Mouse (Mus musculus) forebrain, embryonic 15.5 days (tissue): Measurements from ENCODE around the gene Nav1. TPM values are rescaled to one million over a fixed set of nuclear protein-coding genes. Genes with fewer than 3 reads are reported as not detected.
A peak's percentile ranks its signal among the peaks of the same experiment; 100 is the strongest.

ENCODE experiments used
- ATAC-seq: fragments of 200-750 bp; cut with Nextera tagmentation; replicated peaks from 2 replicates; pipeline ENCODE4 v1.8.0; 2017; ENCODE audit warnings: mild to moderate bottlenecking, moderate TSS enrichment, moderate library complexity
- H3K27ac ChIP-seq: fragments of 300-500 bp; sonication (generic); replicated peaks from 2 replicates; pipeline ENCODE4 v1.5.1; 2015; ENCODE audit warnings: mild to moderate bottlenecking, inconsistent platforms
- H3K27me3 ChIP-seq: fragments of 300-500 bp; sonication (generic); 2 replicates; pipeline ENCODE4 v1.6.1; 2015; ENCODE audit warnings: inconsistent platforms
- H3K36me3 ChIP-seq: fragments of 300-500 bp; sonication (generic); 2 replicates; pipeline ENCODE4 v1.6.1; 2015; ENCODE audit warnings: mild to moderate bottlenecking, inconsistent platforms
- H3K4me1 ChIP-seq: fragments of 300-500 bp; sonication (generic); 2 replicates; pipeline ENCODE4 v1.6.1; 2015; ENCODE audit warnings: inconsistent platforms
- H3K4me2 ChIP-seq: fragments of 300-500 bp; sonication (generic); replicated peaks from 2 replicates; pipeline ENCODE4 v1.6.1; 2015; ENCODE audit warnings: mild to moderate bottlenecking, inconsistent platforms
- H3K4me3 ChIP-seq: fragments of 300-500 bp; sonication (generic); 2 replicates; pipeline ENCODE4 v1.5.1; 2015; ENCODE audit warnings: mild to moderate bottlenecking, inconsistent platforms
- H3K9ac ChIP-seq: fragments of 300-500 bp; sonication (generic); replicated peaks from 2 replicates; pipeline ENCODE4 v1.6.1; 2015; ENCODE audit warnings: mild to moderate bottlenecking, inconsistent platforms
- H3K9me3 ChIP-seq: fragments of 300-500 bp; sonication (generic); 2 replicates; pipeline ENCODE4 v1.6.1; 2016; ENCODE audit warnings: inconsistent platforms
- WGBS: fragments of 180-500 bp; shearing (Covaris S2); methylation state at CpG from one replicate; pipeline ENCODE4 v1.1.7; 2015; ENCODE audit warnings: mixed read lengths; 5-methylcytosine and 5-hydroxymethylcytosine counted together
- polyA plus RNA-seq: library from polyadenylated mRNA; unstranded; fragments of >200 nt; fragmentation: Nextera tagmentation; extraction: Ambion mirVana; gene quantifications from 2 replicates; pipeline ENCODE4 v1.2.1, GENCODE M21; 2015

Nav1 gene
- polyA plus RNA-seq, 1 experiment from 2014 or later, result 48.1 TPM

DNA sequence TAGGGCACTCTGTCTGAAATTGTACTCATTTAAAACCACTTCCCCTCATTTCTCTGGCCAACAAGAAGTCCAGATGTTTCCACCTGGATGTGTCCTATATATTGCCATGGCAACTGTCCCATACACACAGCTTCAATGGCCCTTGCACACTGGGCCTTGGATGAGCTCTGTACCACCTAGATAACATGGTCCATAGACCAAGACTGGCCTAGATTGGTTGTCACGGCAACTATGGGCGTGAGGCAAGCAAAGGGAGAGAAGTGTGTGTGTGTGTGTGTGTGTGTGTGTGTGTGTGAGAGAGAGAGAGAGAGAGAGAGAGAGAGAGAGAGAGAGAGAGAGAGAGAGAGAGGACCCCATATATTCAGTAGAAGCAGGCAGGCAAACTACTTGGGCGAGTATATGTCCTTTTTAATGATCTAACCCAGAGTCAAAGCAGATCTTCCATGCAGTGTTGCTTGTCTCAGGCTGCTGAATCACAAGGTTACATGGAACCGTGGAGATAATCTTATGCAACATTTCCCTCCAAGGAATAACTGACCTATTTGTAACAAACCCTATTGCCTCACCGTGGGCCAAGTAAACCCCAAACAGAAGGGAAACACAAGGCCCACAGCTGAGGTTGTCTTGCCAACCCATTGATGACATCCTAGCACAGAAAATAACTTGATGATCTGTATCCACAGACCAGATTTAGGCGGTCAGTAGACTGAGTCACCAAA lies 13.4 kb downstream of the Nav1 start:
- H3K27me3 ChIP-seq, result no peaks in the 10 kb centered on the region
- ATAC-seq, result no peak
- no peak overlapping the region for H3K4me3 ChIP-seq
- H3K36me3 ChIP-seq, result no peaks in the 10 kb centered on the region
- H3K9ac ChIP-seq, result no peak overlapping the region
- no peak overlapping the region for H3K4me2 ChIP-seq
- peaks cover 3% of the 10 kb centered on the region for H3K4me1 ChIP-seq
- WGBS, result 79% methylated on average over 6 of the region's 6 CpGs
- no peaks in the 10 kb centered on the region for H3K9me3 ChIP-seq
- H3K27ac ChIP-seq, result no peak overlapping the region

DNA sequence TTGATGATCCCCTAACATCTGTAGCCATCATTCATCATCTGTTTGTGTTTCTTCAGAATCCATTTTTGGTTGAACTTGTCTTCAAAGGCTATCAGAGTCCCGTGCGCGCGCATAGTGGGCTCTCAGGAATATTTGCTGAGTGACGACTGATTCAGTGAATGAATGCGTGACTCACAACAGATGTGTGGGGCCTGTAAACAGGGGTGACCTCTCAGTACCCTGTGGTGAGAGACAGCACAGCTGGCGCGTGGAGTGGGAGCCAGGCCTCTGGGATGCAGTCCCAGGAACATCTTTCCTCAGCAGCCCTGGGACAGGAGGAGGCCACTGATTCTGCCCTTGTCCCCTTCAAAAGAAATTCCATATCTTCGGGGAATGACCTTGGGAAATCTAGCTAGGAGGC lies 16.3 kb downstream of the Nav1 start:
- Histone ChIP-seq H3K27ac (no peak overlapping the region), H3K4me3 (no peak overlapping the region), H3K4me1 (peaks cover 18% of the 10 kb centered on the region), H3K9me3 (no peaks in the 10 kb centered on the region), H3K4me2 (no peak overlapping the region), H3K27me3 (no peaks in the 10 kb centered on the region), H3K9ac (no peak overlapping the region), H3K36me3 (no peaks in the 10 kb centered on the region)
- 90% methylated on average over 9 of the region's 9 CpGs for WGBS
- no peak for ATAC-seq

DNA sequence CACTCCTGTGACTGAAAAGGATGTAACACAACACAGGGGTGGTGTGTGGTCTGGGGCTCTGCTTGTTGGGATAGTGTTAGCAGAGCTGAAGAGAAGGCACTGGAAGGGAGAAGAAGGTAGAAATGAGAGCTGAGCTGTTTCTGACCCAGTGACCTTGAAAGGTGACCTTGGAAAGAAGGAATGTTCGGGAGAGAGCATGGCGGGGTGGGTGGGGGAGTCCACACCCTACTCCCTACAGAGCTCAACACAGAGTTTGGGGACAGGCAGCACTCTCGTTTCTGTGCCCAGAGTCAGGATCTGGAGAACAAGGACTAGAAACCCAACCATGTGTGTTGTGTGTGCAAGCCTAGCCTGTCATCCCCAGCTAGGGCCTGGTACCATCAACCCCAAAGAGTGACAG lies 18.1 kb downstream of the Nav1 start:
- Histone ChIP-seq H3K4me2 (no peak overlapping the region), H3K4me3 (no peak overlapping the region), H3K27me3 (no peaks in the 10 kb centered on the region), H3K36me3 (no peaks in the 10 kb centered on the region), H3K9ac (no peak overlapping the region), H3K27ac (peak overlapping the region; percentile 65), H3K4me1 (peaks cover 22% of the 10 kb centered on the region), H3K9me3 (no peaks in the 10 kb centered on the region)
- no peak for ATAC-seq
- 74% methylated on average over 3 of the region's 3 CpGs for WGBS

DNA sequence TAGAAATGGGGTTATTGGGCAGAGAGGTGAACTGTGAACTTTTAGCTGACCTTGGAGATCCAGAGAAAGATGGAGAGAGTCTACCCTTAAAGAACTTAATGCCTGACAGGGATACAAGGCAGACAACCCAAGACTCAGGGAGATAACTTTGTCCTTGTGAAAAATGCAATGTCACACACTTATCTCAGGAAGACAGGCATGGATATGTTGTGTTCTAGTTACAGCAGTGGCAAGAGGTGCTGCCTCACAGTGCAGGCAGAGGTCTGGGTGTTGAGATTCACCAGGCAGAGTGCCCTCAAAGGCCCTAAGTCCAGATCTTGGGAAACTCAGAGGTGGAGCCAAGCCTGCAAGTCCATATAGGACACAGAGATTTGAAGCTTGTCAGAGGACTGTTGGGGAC lies 20.2 kb downstream of the Nav1 start:
- H3K27ac ChIP-seq, result 0 out of 2 replicates have a peak overlapping the region, but pooled peaks have one; percentile 5
- H3K4me3 ChIP-seq, result no peak overlapping the region
- no peak overlapping the region for H3K4me2 ChIP-seq
- no peaks in the 10 kb centered on the region for H3K9me3 ChIP-seq
- no peak overlapping the region for H3K9ac ChIP-seq
- H3K27me3 ChIP-seq, result no peaks in the 10 kb centered on the region
- ATAC-seq, result no peak
- no peaks in the 10 kb centered on the region for H3K36me3 ChIP-seq
- peaks cover 37% of the 10 kb centered on the region for H3K4me1 ChIP-seq

DNA sequence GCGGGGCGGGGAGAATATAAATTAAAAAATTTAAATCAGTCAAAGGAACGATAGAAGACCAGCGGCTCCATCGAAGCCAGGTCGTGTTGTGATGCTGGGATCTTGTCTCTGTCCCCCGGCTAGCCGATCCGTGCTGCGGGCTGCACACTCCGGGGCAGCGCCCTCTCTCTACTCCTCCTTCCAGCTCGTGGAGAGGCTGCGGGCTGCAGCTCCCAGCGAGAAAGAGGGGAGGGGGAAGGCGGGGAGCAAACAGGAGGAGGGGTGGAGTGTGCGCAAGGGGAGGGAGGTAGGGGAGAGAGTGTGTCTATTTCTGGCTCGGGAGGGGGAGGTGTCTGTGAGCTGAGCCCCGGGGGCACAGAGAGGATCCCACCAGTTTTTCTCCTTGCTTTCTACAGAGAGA lies 21.5 kb downstream of the Nav1 start:
- under 1% methylated on average over 16 of the region's 19 CpGs for WGBS
- H3K27ac ChIP-seq, result peak overlapping the region; percentile 96
- peak overlapping the region; percentile 69 for H3K4me2 ChIP-seq
- peaks cover 50% of the 10 kb centered on the region for H3K4me1 ChIP-seq
- H3K27me3 ChIP-seq, result no peaks in the 10 kb centered on the region
- H3K36me3 ChIP-seq, result no peaks in the 10 kb centered on the region
- peak; percentile 75 for ATAC-seq
- peak overlapping the region; percentile 87 for H3K9ac ChIP-seq
- H3K4me3 ChIP-seq, result peak overlapping the region; percentile 74
- no peaks in the 10 kb centered on the region for H3K9me3 ChIP-seq

DNA sequence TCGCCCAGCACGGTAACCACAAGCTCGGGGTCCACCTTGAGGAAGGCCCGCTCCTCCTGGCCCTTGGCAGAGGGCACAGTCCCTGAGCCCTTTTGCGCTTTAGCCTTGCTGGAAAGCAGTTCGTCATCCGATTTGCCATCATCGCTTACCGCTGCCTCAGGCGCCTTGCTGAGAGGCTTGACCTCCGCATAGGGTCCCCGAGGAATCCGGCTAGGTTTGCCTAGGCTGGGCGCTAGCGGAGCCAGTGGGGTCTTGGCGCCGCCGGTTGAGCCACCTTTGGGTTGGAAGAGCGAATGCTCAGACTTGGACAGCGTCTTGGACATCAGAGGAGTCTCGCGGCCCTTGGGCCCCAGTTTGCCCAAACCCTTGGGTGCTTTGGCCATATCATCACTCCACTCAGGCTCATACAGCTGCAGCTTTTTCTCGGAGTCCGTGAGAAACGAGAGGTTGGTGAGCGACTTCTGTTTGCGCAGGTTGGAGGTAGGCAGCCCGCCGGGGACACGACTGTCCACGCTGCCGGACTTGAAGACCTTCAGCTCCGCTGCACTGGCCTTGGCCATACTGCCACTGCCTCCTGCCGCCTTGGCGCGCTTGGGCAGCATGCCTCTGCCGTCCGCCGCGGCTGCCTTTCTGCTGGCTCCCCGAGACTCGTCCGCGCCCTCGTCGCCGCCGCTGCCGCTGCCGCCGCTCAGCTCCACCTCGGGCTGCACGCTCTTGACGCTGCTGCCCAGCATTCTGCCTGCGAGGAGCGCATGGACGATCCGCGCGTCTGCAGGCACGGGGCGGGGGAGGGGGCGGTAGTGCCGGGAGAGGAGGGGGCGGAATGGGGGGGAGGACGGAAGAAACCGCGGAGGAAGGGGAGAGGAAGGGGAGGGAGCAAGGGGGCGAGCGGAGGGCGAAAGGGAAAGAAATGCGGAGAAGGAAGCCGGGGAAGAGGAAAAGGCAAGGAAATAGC lies 22.2 kb downstream of the Nav1 start:
- H3K9me3 ChIP-seq, result no peaks in the 10 kb centered on the region
- peak overlapping the region; percentile 69 for H3K4me2 ChIP-seq
- H3K27me3 ChIP-seq, result no peaks in the 10 kb centered on the region
- peaks cover 2% of the 10 kb centered on the region; the same call in 1 of the 2 replicates for H3K36me3 ChIP-seq
- 1% methylated on average over 70 of the region's 73 CpGs for WGBS
- peak overlapping the region; percentile 74 for H3K4me3 ChIP-seq
- H3K4me1 ChIP-seq, result peaks cover 57% of the 10 kb centered on the region
- peak overlapping the region; percentile 87 for H3K9ac ChIP-seq
- H3K27ac ChIP-seq, result peak overlapping the region; percentile 96
- peak; percentile 66 for ATAC-seq

DNA sequence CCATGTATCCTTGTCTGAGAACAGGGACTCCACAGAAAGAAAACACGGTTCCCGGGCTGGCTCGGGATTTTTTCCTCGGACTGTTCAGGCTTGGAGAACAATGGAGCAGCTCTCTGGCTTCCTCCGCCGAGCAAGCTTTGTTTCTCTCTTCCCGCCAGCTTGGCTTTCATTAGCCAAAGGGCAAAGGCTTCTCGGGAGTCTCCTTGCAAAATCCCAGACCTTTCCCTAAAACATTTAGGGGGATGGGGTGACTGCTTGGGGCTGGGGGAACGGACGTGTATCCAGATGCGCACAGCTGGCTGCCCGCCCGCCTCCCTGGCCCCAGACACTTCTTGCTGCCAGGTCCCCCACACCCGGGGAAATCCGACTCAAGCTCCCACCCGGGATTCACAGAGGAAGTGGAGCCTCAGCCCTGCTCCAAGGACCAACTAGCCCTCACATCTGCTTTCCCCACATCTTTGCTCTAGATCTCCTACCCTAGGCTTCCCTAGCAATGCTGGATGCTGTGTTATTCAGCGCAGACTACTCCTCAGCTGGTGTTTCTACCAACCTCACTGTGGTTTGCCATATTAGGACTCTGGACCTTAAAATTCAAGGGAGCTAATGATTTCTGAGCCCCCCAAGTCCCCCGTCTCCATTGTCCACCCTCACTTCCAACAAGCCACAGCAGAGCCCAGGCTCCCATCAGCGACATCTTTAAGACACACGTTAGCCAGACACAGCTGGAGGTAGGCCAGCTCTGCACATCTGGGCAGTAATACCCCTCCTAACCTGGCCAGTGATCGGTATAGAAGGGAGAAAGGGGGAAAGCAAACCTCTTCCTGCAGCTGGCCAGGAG lies 23.2 kb downstream of the Nav1 start:
- Histone ChIP-seq H3K4me3 (peak overlapping the region; percentile 74), H3K9me3 (no peaks in the 10 kb centered on the region), H3K9ac (peak overlapping the region; percentile 87), H3K27me3 (no peaks in the 10 kb centered on the region), H3K27ac (peak overlapping the region; percentile 96), H3K4me1 (peaks cover 66% of the 10 kb centered on the region), H3K4me2 (peak overlapping the region; percentile 69), H3K36me3 (peaks cover 3% of the 10 kb centered on the region; the same call in 1 of the 2 replicates)
- under 1% methylated on average over 21 of the region's 21 CpGs for WGBS
- no peak for ATAC-seq

DNA sequence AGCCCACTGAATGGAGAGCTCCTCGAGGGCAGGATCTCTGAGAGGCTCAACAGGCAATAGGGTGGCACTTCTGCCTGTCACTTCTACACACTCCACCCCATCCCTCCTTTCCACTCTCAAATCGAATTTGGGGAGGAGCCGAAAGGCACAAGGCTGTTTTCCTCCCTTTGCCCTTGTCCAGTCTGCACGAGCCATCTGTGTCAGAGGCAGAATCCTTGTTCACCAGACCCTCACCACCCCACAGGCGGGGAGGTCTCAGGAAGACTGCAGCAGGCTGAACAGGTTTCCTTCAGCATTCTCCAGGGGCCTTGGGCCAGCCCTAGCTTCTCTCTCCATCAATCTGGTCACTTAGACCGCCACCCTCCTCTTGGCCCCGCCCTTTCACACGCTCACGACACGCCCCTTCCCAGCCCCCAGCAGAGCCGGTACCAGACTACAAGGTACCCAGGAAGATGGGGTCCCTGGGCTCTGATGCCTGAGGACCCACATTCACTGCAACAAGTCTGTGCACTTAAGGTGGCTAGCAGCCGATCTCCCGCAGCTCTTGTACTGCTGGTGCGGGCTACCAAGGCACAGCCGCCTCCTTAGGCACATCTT lies 23.9 kb downstream of the Nav1 start:
- H3K27ac ChIP-seq, result peak overlapping the region; percentile 96
- H3K9ac ChIP-seq, result peak overlapping the region; percentile 87
- peak; percentile 49 for ATAC-seq
- peaks cover 3% of the 10 kb centered on the region; the same call in 1 of the 2 replicates for H3K36me3 ChIP-seq
- WGBS, result 1% methylated on average over 15 of the region's 15 CpGs
- H3K9me3 ChIP-seq, result no peaks in the 10 kb centered on the region
- H3K4me3 ChIP-seq, result peak overlapping the region; percentile 74
- H3K4me1 ChIP-seq, result peaks cover 66% of the 10 kb centered on the region
- peak overlapping the region; percentile 69 for H3K4me2 ChIP-seq
- H3K27me3 ChIP-seq, result no peaks in the 10 kb centered on the region

DNA sequence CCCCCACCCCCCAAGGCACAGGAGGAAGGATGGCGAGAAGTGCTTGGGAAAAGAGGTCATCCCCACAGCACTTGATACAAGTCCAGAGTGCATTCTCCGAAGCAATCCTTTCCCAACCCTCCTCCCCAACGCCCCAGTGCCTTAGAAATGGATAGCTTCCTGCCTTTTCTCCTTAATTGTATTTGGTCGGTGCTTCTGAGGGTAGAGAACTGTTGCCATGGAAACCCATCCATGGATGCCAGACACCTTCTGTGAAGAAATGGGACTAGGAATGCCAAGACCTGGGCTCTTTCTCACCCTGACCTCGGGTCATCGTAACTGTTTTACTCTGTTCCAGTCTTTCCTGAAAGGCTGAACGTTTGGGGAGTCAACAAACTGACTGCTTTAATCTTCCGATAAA lies 26.1 kb downstream of the Nav1 start:
- Histone ChIP-seq H3K36me3 (peaks cover 3% of the 10 kb centered on the region; the same call in 1 of the 2 replicates), H3K27me3 (no peaks in the 10 kb centered on the region), H3K4me1 (peaks cover 72% of the 10 kb centered on the region), H3K9me3 (no peaks in the 10 kb centered on the region), H3K9ac (peak overlapping the region; percentile 87; the same call in 1 of the 2 replicates), H3K4me2 (peak overlapping the region; percentile 69), H3K4me3 (peak overlapping the region; percentile 74), H3K27ac (no peak overlapping the region)
- 16% methylated on average over 8 of the region's 8 CpGs for WGBS
- no peak for ATAC-seq

DNA sequence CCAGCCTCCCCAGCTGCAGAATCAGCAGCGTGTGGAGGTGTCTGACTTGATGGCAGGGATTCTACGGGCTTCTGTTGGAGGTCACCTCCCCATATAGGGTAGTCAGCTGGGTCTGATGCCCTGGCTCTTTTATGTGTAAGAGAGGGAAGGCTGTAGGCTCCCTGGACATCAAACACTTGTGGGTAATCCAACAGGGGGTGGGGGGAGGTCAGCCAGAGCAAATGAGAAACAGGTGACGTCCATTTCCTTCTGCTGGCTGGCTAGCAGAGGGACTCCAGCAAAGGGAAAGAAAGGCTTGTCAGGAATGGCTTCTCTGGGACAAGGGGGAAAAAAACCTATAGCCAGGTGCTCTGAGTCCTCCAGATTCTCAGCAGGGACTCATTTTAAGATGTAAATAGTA lies 28.0 kb downstream of the Nav1 start:
- no peak overlapping the region for H3K27ac ChIP-seq
- H3K27me3 ChIP-seq, result no peaks in the 10 kb centered on the region
- no peak overlapping the region for H3K9ac ChIP-seq
- H3K4me2 ChIP-seq, result peak overlapping the region; percentile 69; the same call in 1 of the 2 replicates
- peaks cover 3% of the 10 kb centered on the region; the same call in 1 of the 2 replicates for H3K36me3 ChIP-seq
- 0 out of 2 replicates have a peak overlapping the region, but pooled peaks have one; percentile 74 for H3K4me3 ChIP-seq
- ATAC-seq, result no peak
- H3K4me1 ChIP-seq, result peaks cover 74% of the 10 kb centered on the region
- no peaks in the 10 kb centered on the region for H3K9me3 ChIP-seq
- WGBS, result 46% methylated on average over 3 of the region's 3 CpGs

DNA sequence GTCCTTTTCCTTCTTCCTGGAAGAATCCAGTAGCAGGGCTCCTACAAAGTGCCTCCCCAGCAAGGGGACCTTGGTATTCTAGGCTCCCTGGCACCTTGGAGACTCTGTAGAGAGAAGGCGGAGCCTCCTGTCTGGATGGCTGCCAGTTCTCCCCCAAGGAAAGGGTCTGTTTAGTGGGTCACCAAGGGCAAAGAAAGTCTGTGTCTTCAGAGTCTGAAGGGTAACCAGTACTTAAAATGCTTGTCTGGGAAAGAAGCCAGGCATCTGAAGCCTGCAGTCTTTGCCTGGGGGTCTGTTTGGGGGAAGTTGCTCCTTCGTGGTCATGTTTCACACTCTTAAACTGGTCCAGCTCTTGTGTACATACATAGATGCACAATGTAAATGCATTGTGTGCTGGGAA lies 29.3 kb downstream of the Nav1 start:
- ATAC-seq, result no peak
- Histone ChIP-seq H3K4me2 (no peak overlapping the region), H3K9ac (no peak overlapping the region), H3K4me3 (no peak overlapping the region), H3K27ac (peak overlapping the region; percentile 13; the same call in 1 of the 2 replicates), H3K4me1 (peaks cover 79% of the 10 kb centered on the region), H3K36me3 (peaks cover 3% of the 10 kb centered on the region; the same call in 1 of the 2 replicates), H3K9me3 (no peaks in the 10 kb centered on the region), H3K27me3 (no peaks in the 10 kb centered on the region)
- WGBS, result 53% methylated on average over 2 of the region's 2 CpGs
